Mouse (Mus musculus): ENCODE data around the gene Itsn2. TPM values are rescaled to one million over a fixed set of nuclear protein-coding genes. Genes with fewer than 3 reads are reported as not detected.
A peak's percentile ranks its signal among the peaks of the same experiment; 100 is the strongest.
"Not testable (repeated sequence)": the region's sequence is repeated elsewhere in the genome, so short reads cannot be mapped to it uniquely, and the experiment has no call there.

The Itsn2 gene
- 38.5 and 43.7 TPM in 2 replicates for polyA plus RNA-seq (2016; fragmentation: Nextera tagmentation; extraction: Ambion mirVana)

DNA sequence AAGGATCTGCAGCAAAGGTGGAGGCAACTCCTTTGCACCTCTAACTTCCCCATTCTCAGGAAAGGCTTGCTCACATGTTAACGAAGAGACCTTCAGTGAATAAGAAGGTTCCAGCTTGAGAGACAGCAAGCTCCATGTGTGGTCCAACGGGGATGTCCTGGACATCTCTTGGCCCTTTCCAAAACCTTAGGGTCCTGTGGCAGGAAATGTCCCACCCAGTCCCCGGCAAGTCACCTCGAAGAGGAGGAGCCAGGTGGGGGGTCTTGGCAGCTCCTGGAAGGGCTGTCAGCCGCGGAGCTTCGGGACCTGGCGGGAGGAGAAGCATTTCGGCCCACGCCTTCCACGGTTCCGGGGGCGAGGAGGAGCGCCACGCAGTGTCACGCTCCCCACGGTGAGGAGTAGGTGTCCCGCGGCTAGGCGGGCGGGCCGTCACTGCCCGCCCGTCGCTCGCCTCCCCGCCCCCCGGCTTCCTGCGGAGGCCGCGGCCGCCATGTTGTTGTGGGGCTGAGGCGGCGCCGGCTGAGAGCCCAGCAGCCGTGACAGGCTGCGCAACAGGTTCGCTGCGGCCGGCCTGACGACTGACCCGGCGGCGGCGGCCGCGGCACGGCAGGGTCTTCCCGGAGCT, at the start of gene Itsn2, which contains the start of gene Gm3625:
Itsn2 (plus strand) TSS at position 98 of the 625 bp plus-strand sequence.
Gm3625 (minus strand) TSS at position 387 of the 625 bp plus-strand sequence.
- peak within 1 kb of the TSS; percentile 93 for H3K4me3 ChIP-seq
- peak within 1 kb of the TSS; percentile 96 for H3K9ac ChIP-seq
- H3K4me1 ChIP-seq (replicated peaks) = peaks cover 12% of the 10 kb centered on the region
- WGBS = 1% methylated on average over 49 of the region's 49 CpGs
- no peaks in the 10 kb centered on the region for H3K36me3 ChIP-seq
- no peaks in the 10 kb centered on the region for H3K27me3 ChIP-seq (replicated peaks)
- H3K27ac ChIP-seq (ENCODE audit: poor library complexity, severe bottlenecking) = peak within 1 kb of the TSS; percentile 85
- peak within 1 kb of the TSS; percentile 75 for H3K4me2 ChIP-seq
- peak; percentile 91 for ATAC-seq (ENCODE audit: insufficient number of reproducible peaks, low FRiP score)
- no peaks in the 10 kb centered on the region for H3K9me3 ChIP-seq (replicated peaks)

DNA sequence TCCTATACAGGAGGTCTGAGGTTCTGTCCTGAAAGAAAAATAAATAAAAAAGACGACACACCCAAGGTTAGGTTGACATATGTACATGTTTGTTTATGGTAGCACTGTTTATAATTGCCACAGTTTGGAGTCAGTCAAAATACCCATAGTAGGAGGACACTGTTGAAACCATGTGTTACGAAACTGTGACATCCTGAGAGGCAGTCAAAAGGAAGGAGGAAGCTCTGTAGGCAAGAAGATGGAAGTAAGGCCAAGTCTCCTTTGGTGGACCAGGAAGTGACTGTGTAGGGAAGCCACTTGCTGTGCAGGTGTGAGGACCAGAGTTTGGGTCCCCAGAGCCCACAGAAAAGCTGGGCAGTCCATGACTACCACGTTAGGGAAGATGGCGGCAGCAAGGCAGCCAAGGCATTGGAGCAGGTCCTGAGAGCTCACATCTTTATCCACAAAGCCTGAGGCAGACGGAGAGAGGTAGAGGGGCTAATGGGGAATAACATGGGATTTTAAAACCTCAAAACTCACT, 48.0 kb upstream of the Itsn2 start:
- Histone ChIP-seq H3K4me1 (replicated peaks) (no peaks in the 10 kb centered on the region), H3K4me3 (no peak overlapping the region), H3K9me3 (replicated peaks) (no peaks in the 10 kb centered on the region), H3K36me3 (no peaks in the 10 kb centered on the region), H3K27me3 (replicated peaks) (no peaks in the 10 kb centered on the region), H3K4me2 (no peak overlapping the region), H3K9ac (no peak overlapping the region), H3K27ac (ENCODE audit: poor library complexity, severe bottlenecking) (no peak overlapping the region)
- WGBS = 87% methylated on average over 5 of the region's 5 CpGs
- ATAC-seq (ENCODE audit: insufficient number of reproducible peaks, low FRiP score) = no peak

DNA sequence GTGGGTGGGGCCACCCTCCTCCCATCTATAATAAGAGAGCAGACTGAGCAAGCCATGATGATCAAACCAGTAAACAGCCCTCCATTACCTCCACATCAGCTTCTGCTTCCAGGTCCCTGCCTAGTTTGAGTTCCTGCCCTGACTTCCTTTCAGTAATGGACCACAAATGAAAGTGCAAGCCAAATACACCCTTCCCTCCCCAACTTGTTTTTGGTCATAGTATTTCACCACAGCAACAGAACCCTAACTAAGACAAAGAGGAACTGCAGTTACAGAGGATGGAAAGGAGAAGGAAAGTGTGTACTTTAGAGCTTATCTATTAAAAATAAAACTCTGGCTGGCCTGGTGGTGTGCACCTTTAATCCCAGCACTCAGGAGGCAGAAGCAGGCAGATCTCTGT, 47.0 kb upstream of the Itsn2 start:
- no peak overlapping the region for H3K27ac ChIP-seq (ENCODE audit: poor library complexity, severe bottlenecking)
- H3K4me1 ChIP-seq (replicated peaks) = no peaks in the 10 kb centered on the region
- no peaks in the 10 kb centered on the region for H3K36me3 ChIP-seq
- no peak overlapping the region for H3K9ac ChIP-seq
- ATAC-seq (ENCODE audit: insufficient number of reproducible peaks, low FRiP score) = no peak
- H3K9me3 ChIP-seq (replicated peaks) = no peaks in the 10 kb centered on the region
- H3K27me3 ChIP-seq (replicated peaks) = no peaks in the 10 kb centered on the region
- no peak overlapping the region for H3K4me3 ChIP-seq
- no peak overlapping the region for H3K4me2 ChIP-seq

DNA sequence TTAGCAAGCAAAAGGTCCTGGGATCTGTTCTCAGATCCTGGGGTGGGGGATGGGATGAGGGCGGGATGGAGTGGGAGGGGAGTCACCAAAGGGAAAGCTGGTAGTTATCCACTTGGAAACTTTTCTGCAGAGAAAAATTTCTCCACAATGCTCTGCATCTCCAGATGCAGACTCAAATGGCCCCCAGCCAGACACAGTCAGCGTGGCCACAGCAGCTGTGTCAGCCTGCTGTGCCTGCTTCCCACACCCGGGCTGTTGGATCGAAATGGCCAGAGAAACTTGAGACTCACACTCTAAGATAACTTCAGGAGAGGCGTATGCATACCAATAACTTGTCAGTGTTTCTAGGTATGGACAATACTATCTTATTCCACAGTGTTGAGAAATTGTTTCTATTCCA, 45.9 kb upstream of the Itsn2 start:
- ATAC-seq (ENCODE audit: insufficient number of reproducible peaks, low FRiP score) = no peak
- H3K36me3 ChIP-seq = no peaks in the 10 kb centered on the region
- no peaks in the 10 kb centered on the region for H3K9me3 ChIP-seq (replicated peaks)
- H3K9ac ChIP-seq = no peak overlapping the region
- no peak overlapping the region for H3K4me2 ChIP-seq
- H3K27me3 ChIP-seq (replicated peaks) = no peaks in the 10 kb centered on the region
- H3K4me3 ChIP-seq = no peak overlapping the region
- no peak overlapping the region for H3K27ac ChIP-seq (ENCODE audit: poor library complexity, severe bottlenecking)
- WGBS = 41% methylated on average over 5 of the region's 5 CpGs
- no peaks in the 10 kb centered on the region for H3K4me1 ChIP-seq (replicated peaks)

DNA sequence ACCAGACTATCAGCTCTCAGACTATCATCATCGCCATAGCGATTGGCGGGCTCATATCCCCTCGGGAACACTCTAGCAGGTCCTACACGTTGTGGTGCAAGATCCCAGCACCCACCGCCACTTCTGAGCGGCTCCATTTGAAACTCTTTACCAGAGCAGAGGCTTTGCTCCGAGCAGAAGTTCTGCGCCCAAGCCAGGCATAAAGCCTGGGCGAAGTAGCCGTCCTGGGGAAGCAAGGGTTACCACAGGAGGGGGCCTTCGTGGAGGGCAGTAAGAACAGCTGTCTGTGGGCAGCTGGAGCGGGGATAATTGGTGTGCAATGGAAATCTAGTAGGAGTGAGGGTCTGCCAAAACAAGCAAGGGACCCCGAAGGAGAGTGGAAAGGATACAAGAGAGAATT, 44.9 kb upstream of the Itsn2 start:
- no peaks in the 10 kb centered on the region for H3K36me3 ChIP-seq
- no peaks in the 10 kb centered on the region for H3K27me3 ChIP-seq (replicated peaks)
- no peaks in the 10 kb centered on the region for H3K9me3 ChIP-seq (replicated peaks)
- no peak for ATAC-seq (ENCODE audit: insufficient number of reproducible peaks, low FRiP score)
- H3K27ac ChIP-seq (ENCODE audit: poor library complexity, severe bottlenecking) = no peak overlapping the region
- H3K9ac ChIP-seq = no peak overlapping the region
- H3K4me1 ChIP-seq (replicated peaks) = peaks cover 6% of the 10 kb centered on the region; the same call in 1 of the 2 replicates
- 66% methylated on average over 14 of the region's 14 CpGs for WGBS
- H3K4me2 ChIP-seq = no peak overlapping the region
- no peak overlapping the region for H3K4me3 ChIP-seq

DNA sequence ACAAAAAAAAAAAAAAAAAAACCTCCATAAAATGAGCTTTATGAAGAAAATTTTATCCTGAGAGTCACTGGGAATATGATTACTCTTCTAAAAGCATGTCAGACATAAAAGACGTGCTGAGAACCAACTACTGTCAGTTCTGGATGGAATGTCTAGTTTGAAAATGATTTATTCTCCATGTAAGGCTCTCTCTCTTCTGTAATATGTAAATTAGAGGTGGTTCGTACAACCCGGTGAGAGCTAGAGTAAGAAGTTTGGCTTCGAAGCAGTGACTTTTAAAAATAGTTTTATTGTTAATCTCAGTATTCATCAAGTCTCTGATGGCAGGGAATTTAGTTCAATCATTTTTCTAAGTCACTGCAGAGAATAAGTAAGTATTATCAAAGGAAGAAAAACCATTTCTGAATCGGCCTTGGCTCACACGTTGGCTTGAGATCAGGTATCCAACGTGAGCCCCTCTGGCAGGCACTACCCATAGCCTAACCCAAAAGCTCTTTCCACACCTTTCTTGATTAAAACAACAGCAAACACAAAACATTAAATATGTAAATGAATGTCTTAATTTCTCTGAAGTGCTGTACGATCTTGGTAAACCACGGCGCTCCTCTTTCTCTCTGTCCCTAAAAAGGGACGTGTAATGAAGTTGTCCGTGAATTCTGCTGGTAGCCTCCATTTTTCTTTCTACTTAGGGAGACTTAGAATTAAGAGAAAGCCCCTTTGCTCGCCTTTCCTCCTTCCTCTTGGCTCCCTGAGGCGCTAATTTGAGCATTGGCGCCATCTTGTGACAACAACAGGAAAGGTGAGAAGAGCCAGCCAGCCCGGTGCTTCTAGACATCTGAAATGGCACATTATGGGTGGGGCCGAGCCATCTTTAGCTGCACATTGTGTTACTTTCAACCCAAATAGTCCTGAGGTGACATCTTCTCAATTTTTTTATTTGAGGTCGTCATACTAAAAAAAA, 44.1 kb upstream of the Itsn2 start:
- Histone ChIP-seq H3K27me3 (replicated peaks) (no peaks in the 10 kb centered on the region), H3K9me3 (replicated peaks) (no peaks in the 10 kb centered on the region), H3K4me1 (replicated peaks) (peaks cover 6% of the 10 kb centered on the region; the same call in 1 of the 2 replicates), H3K4me2 (peak overlapping the region; percentile 47), H3K4me3 (peak overlapping the region; percentile 20; the same call in 1 of the 2 replicates), H3K36me3 (no peaks in the 10 kb centered on the region), H3K27ac (ENCODE audit: poor library complexity, severe bottlenecking) (no peak overlapping the region), H3K9ac (peak overlapping the region; percentile 14; the same call in 1 of the 2 replicates)
- 21% methylated on average over 18 of the region's 18 CpGs for WGBS
- no peak for ATAC-seq (ENCODE audit: insufficient number of reproducible peaks, low FRiP score)

DNA sequence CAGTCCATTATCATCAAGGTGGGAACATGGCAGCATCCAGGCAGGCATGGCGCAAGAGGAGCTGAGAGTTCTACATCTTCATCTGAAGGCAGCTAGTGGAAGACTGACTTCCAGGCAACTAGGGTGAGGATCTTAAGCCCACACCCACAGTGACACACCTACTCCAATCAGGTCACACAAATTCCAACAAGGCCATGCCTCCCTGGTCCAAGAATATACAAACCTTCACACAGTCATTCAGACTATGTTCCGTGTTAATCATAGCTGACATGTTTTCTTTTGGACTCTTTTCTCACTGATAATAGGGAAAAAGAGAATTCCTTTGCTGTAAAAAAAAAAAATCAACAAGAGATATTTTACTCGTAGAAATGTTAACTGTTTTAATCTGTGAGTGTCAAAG, 38.7 kb upstream of the Itsn2 start:
- H3K27me3 ChIP-seq (replicated peaks); H3K9ac ChIP-seq; H3K4me3 ChIP-seq; ATAC-seq (ENCODE audit: insufficient number of reproducible peaks, low FRiP score); H3K9me3 ChIP-seq (replicated peaks); H3K4me2 ChIP-seq; H3K36me3 ChIP-seq; H3K27ac ChIP-seq (ENCODE audit: poor library complexity, severe bottlenecking): not testable (repeated sequence)
- WGBS = 67% methylated on average over 3 of the region's 3 CpGs
- H3K4me1 ChIP-seq (replicated peaks) = peaks cover 14% of the 10 kb centered on the region

DNA sequence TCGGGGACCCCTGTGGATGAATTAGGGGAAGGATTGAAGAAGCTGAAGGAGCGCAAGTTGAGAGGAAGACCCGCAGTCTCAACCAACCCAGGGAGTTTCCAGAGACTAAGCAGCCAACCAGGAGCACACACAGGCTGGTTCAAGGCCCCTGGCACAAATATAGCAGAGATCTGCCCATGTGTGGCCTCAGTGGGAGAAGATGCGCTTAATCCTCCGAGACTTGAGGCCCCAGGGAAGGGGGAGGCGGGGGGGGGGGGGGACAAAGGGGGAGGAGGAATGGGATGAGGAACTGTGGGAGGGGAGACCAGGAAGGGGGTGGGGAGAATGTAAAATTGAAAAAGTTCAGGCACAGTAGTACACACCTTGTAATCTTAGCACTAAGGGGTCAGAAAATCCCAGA, 37.0 kb upstream of the Itsn2 start:
- H3K4me1 ChIP-seq (replicated peaks) = peaks cover 17% of the 10 kb centered on the region
- no peaks in the 10 kb centered on the region for H3K9me3 ChIP-seq (replicated peaks)
- H3K4me2 ChIP-seq = no peak overlapping the region
- no peak overlapping the region for H3K4me3 ChIP-seq
- no peaks in the 10 kb centered on the region for H3K36me3 ChIP-seq
- H3K27ac ChIP-seq (ENCODE audit: poor library complexity, severe bottlenecking) = no peak overlapping the region
- WGBS = 70% methylated on average over 5 of the region's 6 CpGs
- no peaks in the 10 kb centered on the region for H3K27me3 ChIP-seq (replicated peaks)
- H3K9ac ChIP-seq = no peak overlapping the region
- no peak for ATAC-seq (ENCODE audit: insufficient number of reproducible peaks, low FRiP score)

DNA sequence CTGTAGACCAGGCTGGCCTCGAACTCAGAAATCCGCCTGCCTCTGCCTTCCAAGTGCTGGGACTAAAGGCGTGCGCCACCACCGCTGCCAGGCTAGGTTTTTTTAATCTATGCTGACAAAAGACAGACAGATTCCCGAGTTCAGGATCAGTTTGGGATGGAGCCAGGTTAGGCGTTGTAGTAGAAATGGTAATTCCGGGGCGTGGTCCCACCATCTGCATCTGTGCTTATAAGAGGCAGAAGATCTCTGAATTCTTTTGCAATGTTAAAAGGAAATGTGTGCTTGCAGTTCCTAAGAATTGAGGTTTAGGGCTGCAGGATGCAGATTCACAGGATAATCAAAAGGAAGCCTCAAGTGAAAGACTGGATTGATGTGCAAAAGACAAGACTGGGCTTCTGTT, 35.5 kb upstream of the Itsn2 start:
- H3K4me2 ChIP-seq = no peak overlapping the region
- no peak overlapping the region for H3K27ac ChIP-seq (ENCODE audit: poor library complexity, severe bottlenecking)
- no peaks in the 10 kb centered on the region for H3K36me3 ChIP-seq
- H3K27me3 ChIP-seq (replicated peaks) = no peaks in the 10 kb centered on the region
- H3K4me1 ChIP-seq (replicated peaks) = peaks cover 15% of the 10 kb centered on the region
- no peaks in the 10 kb centered on the region for H3K9me3 ChIP-seq (replicated peaks)
- no peak for ATAC-seq (ENCODE audit: insufficient number of reproducible peaks, low FRiP score)
- WGBS = 82% methylated on average over 9 of the region's 9 CpGs
- H3K4me3 ChIP-seq = no peak overlapping the region
- H3K9ac ChIP-seq = no peak overlapping the region

DNA sequence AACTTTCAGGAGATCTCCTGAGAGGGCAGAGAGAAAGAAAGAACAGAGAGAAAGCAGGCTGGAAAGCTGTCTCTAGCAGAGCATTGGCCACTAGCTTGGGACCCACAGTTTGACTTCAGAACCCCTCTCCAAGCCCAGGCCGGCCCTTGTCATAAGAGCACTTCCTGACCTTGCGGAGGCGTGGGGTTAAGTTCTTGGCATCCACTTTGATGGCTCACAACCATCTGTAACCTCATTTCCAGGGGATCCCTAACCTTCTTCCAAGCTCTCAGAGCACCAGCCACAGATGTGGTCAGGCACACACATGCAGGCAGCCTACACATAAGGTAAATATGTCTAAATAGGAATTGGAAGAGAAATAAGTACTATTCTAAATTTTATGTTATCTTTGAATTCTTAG, 35.0 kb upstream of the Itsn2 start:
- H3K27ac ChIP-seq (ENCODE audit: poor library complexity, severe bottlenecking) = no peak overlapping the region
- no peak for ATAC-seq (ENCODE audit: insufficient number of reproducible peaks, low FRiP score)
- no peak overlapping the region for H3K4me3 ChIP-seq
- H3K27me3 ChIP-seq (replicated peaks) = no peaks in the 10 kb centered on the region
- H3K9me3 ChIP-seq (replicated peaks) = no peaks in the 10 kb centered on the region; the same call in 1 of the 2 replicates
- H3K4me1 ChIP-seq (replicated peaks) = peaks cover 11% of the 10 kb centered on the region
- H3K4me2 ChIP-seq = no peak overlapping the region
- 56% methylated on average over 3 of the region's 3 CpGs for WGBS
- no peak overlapping the region for H3K9ac ChIP-seq
- H3K36me3 ChIP-seq = no peaks in the 10 kb centered on the region

DNA sequence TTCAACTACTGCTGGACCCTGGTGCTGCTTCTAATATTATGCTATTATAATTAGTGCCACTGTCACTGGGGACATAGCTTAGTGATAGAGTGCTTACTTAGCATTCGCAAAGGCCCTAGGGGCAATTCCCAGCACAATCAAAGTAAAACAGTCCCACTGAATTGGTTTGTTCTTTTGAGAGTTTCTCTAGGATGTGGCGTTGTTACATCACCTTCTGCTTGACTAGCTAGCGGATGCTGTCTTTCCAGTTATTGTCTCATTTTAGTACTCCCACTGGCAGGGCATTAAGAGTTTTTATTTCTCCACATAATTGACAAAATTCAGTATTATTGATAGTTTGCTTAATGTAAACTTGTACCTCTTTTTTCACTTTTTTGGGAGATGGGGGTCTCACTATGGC, 34.4 kb upstream of the Itsn2 start:
- peak overlapping the region; percentile 60; the same call in 1 of the 2 replicates for H3K27ac ChIP-seq (ENCODE audit: poor library complexity, severe bottlenecking)

More for the DNA sequence above, 34.4 kb upstream of the Itsn2 start:
- H3K4me2 ChIP-seq = no peak overlapping the region
- H3K9ac ChIP-seq = no peak overlapping the region
- WGBS = 87% methylated on average over 3 of the region's 3 CpGs
- H3K9me3 ChIP-seq (replicated peaks) = no peaks in the 10 kb centered on the region; the same call in 1 of the 2 replicates
- no peak for ATAC-seq (ENCODE audit: insufficient number of reproducible peaks, low FRiP score)
- peaks cover 11% of the 10 kb centered on the region for H3K4me1 ChIP-seq (replicated peaks)
- H3K27me3 ChIP-seq (replicated peaks) = no peaks in the 10 kb centered on the region
- no peak overlapping the region for H3K4me3 ChIP-seq
- H3K36me3 ChIP-seq = no peaks in the 10 kb centered on the region

Measured in heart, embryonic 12.5 days (tissue).